Mouse (Mus musculus) frontal cortex, adult (tissue): Measurements from ENCODE around the gene Ift43.

Experiments used
- ATAC-seq: cut with Nextera tagmentation; 2 replicates; pipeline ENCODE4 v1.9.2; 2017; ENCODE audit warnings: mild to moderate bottlenecking, moderate library complexity, mixed read lengths; ENCODE audit not compliant: low TSS enrichment

Gene Ift43

GRCm38 (mm10) chr12:86173314-86173713 lies 91.0 kb downstream of the Ift43 start:
- no peak for ATAC-seq

- ATAC-seq = no peak
These were observed 92.0 kb downstream of the Ift43 start for GRCm38 (mm10) chr12:86174369-86174768.

GRCm38 (mm10) chr12:86175476-86175942 lies 93.2 kb downstream of the Ift43 start:
- no peak for ATAC-seq

- ATAC-seq = no peak
These were observed 94.5 kb downstream of the Ift43 start for GRCm38 (mm10) chr12:86176675-86177339.

- ATAC-seq = no peak
These were observed 96.9 kb downstream of the Ift43 start for GRCm38 (mm10) chr12:86179266-86179665.

GRCm38 (mm10) chr12:86181320-86181751 lies 99.0 kb downstream of the Ift43 start:
- ATAC-seq = no peak

- no peak for ATAC-seq
These were observed 99.5 kb downstream of the Ift43 start for GRCm38 (mm10) chr12:86181879-86182278.

- ATAC-seq = no peak
These were observed 100.1 kb downstream of the Ift43 start for GRCm38 (mm10) chr12:86182414-86182813.

GRCm38 (mm10) chr12:86188161-86188560 lies 105.8 kb downstream of the Ift43 start:
- peak; percentile 57; the same call in 1 of the 2 replicates for ATAC-seq

- ATAC-seq = peak; percentile 70
These were observed 107.4 kb downstream of the Ift43 start for GRCm38 (mm10) chr12:86189601-86190323.

- no peak for ATAC-seq
These were observed 109.7 kb downstream of the Ift43 start for GRCm38 (mm10) chr12:86192036-86192449.

GRCm38 (mm10) chr12:86196944-86197343 lies 114.6 kb downstream of the Ift43 start:
- ATAC-seq = no peak

GRCm38 (mm10) chr12:86203443-86204057 lies 121.2 kb downstream of the Ift43 start:
- ATAC-seq = no peak

GRCm38 (mm10) chr12:86211099-86211520 lies 128.8 kb downstream of the Ift43 start:
- ATAC-seq = no peak
